Mouse (Mus musculus) adrenal gland, adult 18-20 months (tissue): ENCODE measurements at regions not wholly inside any gene's neighbourhood (a gene's known extent, or its start where the extent isn't known, plus 50 kb on each side); places are given as distances from the start of the nearest gene placed in this dataset.

Experiments used
- DNase-seq, 2 experiments: peaks; one replicate each; pipeline ENCODE4 v3.0.0; 2021 to 2022; ENCODE audit warnings: low spot score in 2 of 2

DNA sequence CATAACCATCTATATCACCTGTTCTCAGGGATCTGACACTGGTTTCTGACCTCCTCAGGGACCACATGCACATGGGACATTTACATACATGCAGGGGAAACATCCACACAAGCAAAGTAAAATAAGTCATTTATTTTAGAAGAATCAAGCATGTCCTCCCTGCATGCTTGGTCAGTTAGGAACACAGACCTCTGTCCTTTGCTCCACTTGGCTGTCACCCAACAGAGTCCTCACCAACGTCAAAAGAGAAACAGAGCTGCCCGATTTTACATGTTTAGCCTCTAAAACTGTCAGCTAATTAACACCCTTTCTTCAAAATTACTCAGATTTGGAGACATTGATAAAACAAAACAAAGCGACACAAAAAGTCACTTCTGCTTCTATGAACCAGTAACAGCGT is 176.4 kb upstream of the Gm15217 start:
- no peak for DNase-seq

- DNase-seq = no peak
These were observed 158.7 kb upstream of the Gm15217 start for GRCm38 (mm10) chr14:46220483-46220882.

- no peak for DNase-seq
These were observed 157.1 kb upstream of the Gm15217 start for GRCm38 (mm10) chr14:46221897-46222669.

- no peak for DNase-seq
These were observed 156.2 kb upstream of the Gm15217 start for GRCm38 (mm10) chr14:46223008-46223407.

GRCm38 (mm10) chr14:46224421-46224950 is 154.7 kb upstream of the Gm15217 start:
- no peak for DNase-seq

DNA sequence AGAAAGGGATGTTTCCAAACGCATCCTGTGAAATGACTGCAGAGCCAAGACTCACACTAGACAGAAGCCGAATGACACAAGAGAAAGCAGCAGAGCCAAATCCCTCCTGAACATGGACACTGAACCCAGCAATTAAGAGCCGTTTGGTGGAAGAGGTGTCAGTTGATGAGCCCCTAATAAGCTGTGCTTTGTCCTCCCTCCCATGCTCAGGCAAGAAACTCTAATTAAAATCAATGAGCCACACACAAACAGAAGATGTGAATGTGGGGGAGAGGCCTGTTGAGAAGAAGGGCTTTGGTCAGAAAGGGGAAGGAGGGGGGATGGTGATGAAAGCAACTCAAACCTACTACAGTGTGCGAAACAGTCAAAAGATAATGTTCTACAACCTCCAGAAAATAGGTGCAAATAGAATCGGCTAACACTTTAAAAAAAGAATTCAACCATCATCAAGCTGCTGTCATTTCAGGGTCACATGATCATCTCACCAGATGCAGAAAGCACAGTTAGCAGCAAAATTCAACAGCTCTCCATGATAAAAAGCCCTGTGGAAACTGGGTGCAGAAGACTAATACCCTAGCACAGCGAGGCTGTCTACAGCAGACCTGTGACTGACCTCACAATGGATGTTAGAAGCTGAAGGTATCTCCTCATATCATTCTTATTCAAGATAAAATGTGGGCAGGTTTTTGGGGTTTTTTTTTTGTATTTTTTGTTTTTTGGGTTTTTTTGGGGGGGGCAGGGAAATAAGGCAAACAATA is 153.2 kb upstream of the Gm15217 start:
- no peak for DNase-seq

GRCm38 (mm10) chr14:46234040-46234439 is 145.2 kb upstream of the Gm15217 start:
- DNase-seq = no peak

- DNase-seq = no peak
These were observed 144.4 kb upstream of the Gm15217 start for GRCm38 (mm10) chr14:46234835-46235234.

DNA sequence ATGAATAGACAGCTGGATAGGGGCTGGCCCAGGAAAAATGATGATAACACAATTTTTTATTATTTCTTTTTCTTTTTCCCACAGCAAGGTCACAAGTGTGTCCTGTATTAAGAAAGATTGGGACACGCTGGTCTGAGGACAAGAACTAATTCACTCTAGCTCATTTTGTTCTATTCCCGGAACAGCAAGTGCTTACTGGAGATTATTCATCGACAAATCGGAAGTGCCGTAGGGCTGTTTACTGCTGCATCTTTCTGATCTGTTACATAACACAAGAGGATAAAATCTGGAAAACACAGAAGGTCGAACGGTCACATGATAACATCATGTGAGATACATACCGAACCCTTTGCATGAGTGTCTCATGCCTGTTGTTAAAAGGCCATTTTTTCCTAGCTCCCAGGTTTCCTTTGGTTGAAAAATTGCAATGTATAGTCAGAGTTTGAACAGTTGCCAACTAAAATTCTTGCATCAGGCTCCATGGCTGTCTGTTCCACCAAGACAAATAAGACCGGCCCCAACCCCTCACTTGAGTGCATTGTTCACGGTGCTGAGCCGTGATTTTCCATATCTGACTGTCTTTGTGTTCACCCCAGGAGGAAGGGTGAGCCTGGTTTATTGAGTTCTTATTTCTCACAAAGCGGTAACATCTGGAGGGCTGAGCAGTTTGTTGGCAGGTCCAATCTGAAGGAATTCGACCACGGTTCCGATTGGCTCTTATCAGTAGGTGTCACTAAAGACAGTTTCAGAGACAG is 139.0 kb upstream of the Gm15217 start:
- DNase-seq = no peak

DNA sequence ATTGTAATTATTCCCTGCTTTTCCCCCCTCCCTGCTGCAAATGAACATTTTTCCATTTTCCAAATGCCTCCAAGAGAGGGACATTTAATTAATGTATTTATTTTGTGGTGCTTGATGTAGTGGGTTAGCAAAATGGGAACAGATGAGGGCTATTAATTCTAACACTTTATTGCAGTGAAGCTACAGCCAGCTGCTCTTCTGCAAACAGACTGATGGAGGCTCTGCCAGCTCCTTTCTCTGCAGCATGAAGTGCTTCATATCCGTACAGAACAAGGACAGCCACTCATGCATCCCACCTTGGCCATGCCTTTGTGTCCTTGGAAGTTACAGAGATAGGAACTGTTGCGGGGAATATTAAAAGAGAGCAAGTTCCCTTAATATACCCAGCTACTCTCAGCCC is 138.3 kb upstream of the Gm15217 start:
- DNase-seq = no peak

DNA sequence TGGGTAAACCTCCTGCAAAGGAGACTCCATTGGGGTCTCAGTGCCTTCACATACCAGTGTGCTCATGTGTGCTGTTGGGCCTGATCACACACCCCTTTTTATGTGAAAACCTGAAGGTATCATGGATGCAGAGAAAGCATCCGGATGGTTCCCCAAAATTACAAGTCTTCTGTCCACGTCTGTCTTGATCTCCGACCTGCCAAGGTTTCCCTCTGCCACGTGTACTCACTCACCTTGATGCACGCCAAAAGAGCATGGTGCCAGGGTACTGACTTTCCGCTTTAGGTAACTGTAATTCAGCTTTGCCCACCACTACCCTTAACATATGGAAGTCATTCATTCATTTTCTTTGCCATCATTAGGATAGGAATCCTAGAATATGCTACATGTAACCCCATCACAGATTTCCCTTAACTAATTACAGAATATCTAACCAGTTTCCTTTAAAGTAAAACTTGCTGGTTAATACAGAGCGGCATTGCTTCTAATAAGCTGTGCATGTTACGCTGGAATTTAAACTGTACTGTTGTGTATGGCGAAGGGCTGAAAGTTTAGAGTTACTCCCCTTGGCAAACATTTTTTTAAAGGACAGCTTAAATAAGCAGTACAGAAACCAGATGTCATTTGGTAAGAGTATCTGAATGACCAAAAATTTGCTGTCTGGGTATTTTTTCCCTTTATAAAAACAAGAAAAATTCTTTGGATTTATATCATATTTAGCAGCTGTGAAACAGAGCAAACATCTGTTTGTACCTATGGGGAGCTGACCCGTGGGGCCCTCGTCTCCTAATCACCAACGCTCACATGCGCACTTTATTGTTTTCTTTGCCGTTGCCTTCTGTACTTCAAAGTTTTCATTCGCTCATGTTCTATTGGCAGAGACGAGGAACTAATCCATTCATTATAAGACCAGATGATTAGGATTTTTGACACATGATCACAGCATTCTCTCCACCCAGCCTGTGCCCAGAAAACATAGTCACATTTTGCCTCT is 131.4 kb upstream of the Gm15217 start:
- DNase-seq = no peak

GRCm38 (mm10) chr14:46249141-46249540 is 130.1 kb upstream of the Gm15217 start:
- DNase-seq = no peak

- no peak for DNase-seq
These were observed 124.0 kb upstream of the Gm15217 start for GRCm38 (mm10) chr14:46255261-46255660.

DNA sequence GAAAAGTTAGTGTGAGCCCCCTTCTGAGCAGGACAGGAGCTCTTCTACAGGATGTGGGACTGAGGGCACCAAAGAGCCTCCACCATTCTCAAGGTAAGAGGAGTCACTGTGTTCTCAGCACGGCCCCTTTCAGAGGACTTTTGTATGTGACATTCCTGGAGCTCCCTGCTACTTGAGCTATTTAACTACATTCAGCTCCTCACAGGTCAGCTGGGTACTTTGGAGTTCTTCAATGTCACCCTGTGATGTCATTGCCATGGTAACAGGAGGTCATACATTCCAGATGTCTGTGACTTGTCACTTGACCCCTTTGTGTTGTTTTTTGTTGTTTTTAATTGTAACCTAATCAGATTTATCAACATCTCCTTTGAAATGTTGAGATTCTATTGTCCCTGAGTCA is 122.9 kb upstream of the Gm15217 start:
- no peak for DNase-seq

- DNase-seq = no peak
These were observed 121.9 kb upstream of the Gm15217 start for GRCm38 (mm10) chr14:46257311-46257710.

- DNase-seq = no peak
These were observed 120.7 kb upstream of the Gm15217 start for GRCm38 (mm10) chr14:46258551-46258950.

DNA sequence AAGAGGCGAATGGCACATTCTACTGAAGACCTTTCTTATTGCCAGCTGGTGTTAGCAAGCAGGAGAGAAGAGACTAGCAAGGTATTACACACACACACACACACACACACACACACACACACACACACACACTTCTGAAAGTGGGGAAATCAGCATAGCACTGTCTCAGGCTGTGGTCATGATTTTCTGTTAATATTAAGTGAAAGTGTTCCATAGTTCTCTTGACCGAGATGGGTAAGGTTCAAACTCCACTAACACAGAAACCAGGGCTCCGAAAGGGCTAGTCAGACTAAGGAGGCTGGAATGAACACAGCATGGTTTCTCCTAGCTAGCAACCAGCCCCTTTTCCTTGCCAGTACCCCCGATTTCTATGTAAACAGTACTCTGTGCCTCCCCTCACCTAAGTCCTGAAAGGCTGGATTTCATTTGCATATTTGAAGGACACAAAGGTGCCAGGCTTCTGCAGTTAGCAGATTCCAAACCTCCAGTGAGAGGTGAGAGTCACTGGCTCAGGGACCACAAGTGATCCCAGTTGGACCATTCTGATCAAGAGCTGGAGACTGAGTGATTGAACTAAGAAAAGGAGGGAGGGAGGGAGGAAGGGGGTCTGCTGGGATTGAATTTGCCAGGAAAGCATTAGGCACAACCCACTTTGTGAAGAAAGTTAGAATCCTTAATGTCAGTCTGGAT is 118.8 kb upstream of the Gm15217 start:
- DNase-seq = no peak

GRCm38 (mm10) chr14:46275455-46275854 is 103.8 kb upstream of the Gm15217 start:
- DNase-seq = no peak

GRCm38 (mm10) chr14:46276926-46277831 is 102.0 kb upstream of the Gm15217 start:
- DNase-seq = no peak
